Mouse (Mus musculus): Measurements from ENCODE around the gene Ryr1.

GRCm38 (mm10) chr7:29041194-29041593, 83.8 kb downstream of the Ryr1 start:
- peak; percentile 72; the same call in 1 of the 2 replicates for TF ChIP-seq CTCF (IDR thresholded peaks at IDR 0.05; ENCODE audit: control insufficient read depth, insufficient read depth, insufficient replicate concordance, low read depth, low read length)
- no peak for TF ChIP-seq POLR2A (IDR thresholded peaks at IDR 0.05; ENCODE audit: control insufficient read depth, low read depth, low read length)
